Mouse (Mus musculus): ENCODE measurements around the gene Heatr1. TPM values are rescaled to one million over a fixed set of nuclear protein-coding genes. Genes with fewer than 3 reads are reported as not detected.
"Not testable (repeated sequence)": the region's sequence is repeated elsewhere in the genome, so short reads cannot be mapped to it uniquely, and the experiment has no call there.

Gene Heatr1
- polyA plus RNA-seq, 1 experiment: 29.1 TPM

DNA sequence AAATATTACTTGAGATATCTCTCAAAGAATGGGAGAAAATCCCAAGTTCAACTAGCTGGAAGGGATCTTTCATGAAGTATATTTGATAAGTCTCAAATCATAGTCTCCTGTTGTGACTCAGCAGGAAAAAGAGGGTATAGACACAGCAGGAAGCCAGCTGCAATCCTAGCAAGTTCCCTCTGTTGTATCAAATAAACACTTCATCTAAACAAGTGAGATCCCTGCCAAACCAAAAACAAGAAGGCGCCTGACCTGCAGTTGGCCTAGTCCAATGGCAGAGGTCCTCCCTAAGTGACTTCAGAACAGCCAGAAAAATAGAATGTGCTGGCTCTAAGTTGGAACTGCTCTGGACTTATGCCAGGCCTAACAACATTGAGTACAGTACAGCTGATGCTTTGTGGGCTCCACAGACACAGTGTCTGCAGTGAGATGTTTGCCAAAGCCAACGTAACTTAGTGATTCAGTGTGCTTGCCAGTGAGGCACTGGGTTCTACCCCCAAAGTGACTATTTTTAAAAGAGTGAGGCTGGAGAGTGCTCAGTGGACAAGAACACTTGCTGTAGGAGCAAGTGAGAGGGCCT, 47.3 kb downstream of the Heatr1 start:
- no peak overlapping the region for H3K4me3 ChIP-seq (ENCODE audit: insufficient read depth, low read length)
- TF ChIP-seq CTCF (IDR thresholded peaks at IDR 0.05; ENCODE audit: borderline replicate concordance, insufficient read depth, low read length) (no peak), POLR2A (IDR thresholded peaks at IDR 0.05; ENCODE audit: low read depth, low read length) (no peak)
- no peaks in the 10 kb centered on the region for H3K4me1 ChIP-seq (ENCODE audit: control insufficient read depth, insufficient read depth, low read length)
- H3K27ac ChIP-seq (ENCODE audit: insufficient read depth, low read length): no peak overlapping the region

DNA sequence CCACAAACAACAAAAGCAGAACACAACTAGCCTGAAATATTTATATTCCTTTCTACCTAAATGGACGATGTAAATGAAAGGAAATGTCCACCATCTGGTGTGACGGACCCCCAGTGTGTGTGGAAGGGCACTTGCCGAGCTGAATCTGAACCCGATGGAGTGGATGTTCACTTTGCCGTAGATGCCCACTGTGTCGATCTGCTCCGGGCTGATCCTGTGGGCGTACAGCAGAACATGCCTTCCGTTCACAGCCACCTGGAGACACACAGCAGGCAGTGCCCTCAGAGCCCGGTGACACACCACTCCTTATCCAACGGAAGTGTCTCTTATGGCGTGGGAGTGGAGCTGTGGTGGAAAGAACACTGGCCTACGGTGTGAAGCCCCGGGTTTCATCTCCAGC, 58.3 kb downstream of the Heatr1 start:
- no peak overlapping the region for H3K27ac ChIP-seq (ENCODE audit: insufficient read depth, low read length)
- no peaks in the 10 kb centered on the region for H3K4me1 ChIP-seq (ENCODE audit: control insufficient read depth, insufficient read depth, low read length)
- no peak overlapping the region for H3K4me3 ChIP-seq (ENCODE audit: insufficient read depth, low read length)
- TF ChIP-seq POLR2A (IDR thresholded peaks at IDR 0.05; ENCODE audit: low read depth, low read length) (no peak), CTCF (IDR thresholded peaks at IDR 0.05; ENCODE audit: borderline replicate concordance, insufficient read depth, low read length) (no peak)

DNA sequence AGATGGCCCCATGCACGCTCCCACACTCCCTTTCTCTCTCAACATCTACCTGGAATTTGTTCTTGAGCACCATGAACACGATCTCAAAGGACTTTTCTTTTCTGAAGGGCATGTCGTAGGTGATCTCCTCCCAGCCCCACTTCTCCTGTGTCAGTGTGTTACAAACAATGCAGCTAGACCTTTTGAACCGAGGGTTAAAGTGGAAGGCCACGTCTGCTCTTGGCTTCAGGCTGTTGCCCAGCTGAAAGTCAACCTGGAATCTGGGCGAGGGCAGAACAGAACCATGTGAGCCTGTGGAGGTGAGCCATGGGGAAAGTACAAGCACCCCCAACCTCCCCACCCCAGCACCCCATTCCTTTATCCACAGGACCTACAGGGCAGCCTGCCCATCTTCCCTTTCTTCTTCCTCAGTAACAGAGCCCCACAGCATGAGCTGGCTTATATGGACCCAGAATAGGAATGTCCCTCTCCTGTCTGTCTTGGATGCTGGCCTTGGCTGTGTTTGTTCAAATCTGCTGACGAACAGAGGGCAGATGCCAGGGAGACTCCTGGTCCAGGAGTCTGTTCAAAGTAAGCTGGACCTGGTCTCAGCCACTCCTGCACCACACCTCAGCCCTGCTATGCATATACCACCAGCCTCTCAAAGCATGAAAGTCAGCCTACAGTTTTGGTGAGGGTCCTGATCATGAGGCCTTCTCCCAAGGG, 60.0 kb downstream of the Heatr1 start:
- Histone ChIP-seq H3K4me3 (ENCODE audit: insufficient read depth, low read length) (no peak overlapping the region), H3K4me1 (ENCODE audit: control insufficient read depth, insufficient read depth, low read length) (no peaks in the 10 kb centered on the region), H3K27ac (ENCODE audit: insufficient read depth, low read length) (no peak overlapping the region)
- TF ChIP-seq CTCF (IDR thresholded peaks at IDR 0.05; ENCODE audit: borderline replicate concordance, insufficient read depth, low read length) (no peak), POLR2A (IDR thresholded peaks at IDR 0.05; ENCODE audit: low read depth, low read length) (no peak)

DNA sequence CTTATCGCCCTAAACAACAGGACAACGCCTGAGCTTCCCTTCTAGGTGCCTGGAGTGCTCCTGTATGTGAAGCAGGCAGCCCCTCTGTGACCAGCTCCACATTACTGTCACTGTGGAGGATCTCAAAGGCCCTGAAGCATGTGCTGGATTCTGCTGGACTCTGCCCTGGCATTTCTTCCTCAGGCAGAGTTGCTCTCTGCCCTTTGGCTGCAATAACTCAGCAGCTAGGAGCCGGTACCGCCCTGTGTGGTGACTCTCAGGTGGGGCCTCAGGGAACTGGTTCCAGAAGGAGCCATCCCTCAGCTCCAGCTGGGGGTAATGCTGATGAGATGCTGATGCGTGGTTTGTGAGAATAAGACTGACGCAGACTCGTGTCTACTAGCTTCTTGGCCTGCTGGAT, 61.9 kb downstream of the Heatr1 start:
- Histone ChIP-seq H3K4me1 (ENCODE audit: control insufficient read depth, insufficient read depth, low read length) (no peaks in the 10 kb centered on the region), H3K4me3 (ENCODE audit: insufficient read depth, low read length) (no peak overlapping the region), H3K27ac (ENCODE audit: insufficient read depth, low read length) (no peak overlapping the region)
- TF ChIP-seq CTCF (IDR thresholded peaks at IDR 0.05; ENCODE audit: borderline replicate concordance, insufficient read depth, low read length): no peak
- TF ChIP-seq POLR2A (IDR thresholded peaks at IDR 0.05; ENCODE audit: low read depth, low read length): no peak

DNA sequence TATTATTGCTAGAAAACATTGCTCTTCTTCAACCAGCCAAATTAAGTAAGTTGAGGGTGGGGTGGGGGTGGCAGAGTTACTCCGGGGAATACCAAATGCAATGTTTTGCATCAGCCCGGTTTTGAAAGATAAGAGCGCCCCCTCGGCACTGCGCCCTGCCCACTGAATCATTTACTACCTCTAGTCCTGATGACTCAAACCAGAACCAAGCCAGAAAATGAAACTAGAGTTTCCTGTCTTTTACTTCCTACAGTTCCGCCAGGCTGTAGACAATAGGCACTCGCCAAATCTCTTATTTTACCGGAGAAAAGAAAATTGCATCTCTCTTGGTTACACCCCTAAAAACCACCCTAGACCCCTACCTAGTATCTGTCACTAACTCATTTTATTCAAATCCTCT, 65.6 kb downstream of the Heatr1 start:
- Histone ChIP-seq H3K27ac (ENCODE audit: insufficient read depth, low read length) (peak overlapping the region; percentile 83), H3K4me3 (ENCODE audit: insufficient read depth, low read length) (peak overlapping the region; percentile 93), H3K4me1 (ENCODE audit: control insufficient read depth, insufficient read depth, low read length) (no peaks in the 10 kb centered on the region)
- TF ChIP-seq POLR2A (IDR thresholded peaks at IDR 0.05; ENCODE audit: low read depth, low read length) (peak; percentile 47; the same call in 1 of the 2 replicates), CTCF (IDR thresholded peaks at IDR 0.05; ENCODE audit: borderline replicate concordance, insufficient read depth, low read length) (0 out of 2 replicates have a peak, but pooled peaks have one; percentile 10)

DNA sequence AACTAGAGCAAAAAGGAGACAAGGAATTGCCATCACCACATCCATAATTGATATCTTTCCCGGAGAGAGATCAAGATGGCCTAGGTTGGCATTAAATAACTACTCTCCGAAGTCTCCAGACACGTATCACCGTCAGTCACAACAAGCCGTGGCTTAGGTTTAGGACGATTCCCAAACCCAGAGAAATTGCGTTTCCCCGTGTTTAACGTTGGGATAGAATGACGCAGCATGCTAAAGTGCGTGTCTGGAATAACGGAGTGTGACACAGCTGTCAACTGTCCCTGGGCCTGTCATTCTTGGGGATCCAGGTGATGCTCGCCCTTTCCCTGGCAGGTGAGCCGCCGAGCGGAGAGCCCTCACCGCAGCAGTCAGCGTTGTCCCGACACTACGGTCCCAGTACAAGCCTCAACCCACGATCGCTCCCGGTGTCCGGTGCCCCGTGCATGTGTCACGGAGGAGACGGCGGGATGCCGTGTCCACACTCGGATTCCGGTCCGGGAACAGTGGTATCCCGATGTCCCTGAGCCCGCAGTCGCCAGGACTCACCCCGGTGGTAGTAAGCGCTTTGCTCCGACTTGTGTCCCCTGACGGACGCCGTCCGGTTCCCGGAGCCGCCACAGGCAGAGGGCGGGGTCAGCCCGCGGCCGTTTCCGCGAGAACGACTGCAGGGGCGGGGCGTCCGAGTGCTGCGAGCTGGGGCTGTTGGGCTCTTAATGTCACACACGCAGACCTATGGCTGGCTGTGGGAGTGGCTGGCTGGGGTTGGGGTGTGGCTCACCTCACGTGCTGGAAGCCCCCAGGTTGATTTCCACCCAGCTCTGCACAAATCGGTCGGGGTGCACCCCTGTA, 66.3 kb downstream of the Heatr1 start:
- no peak for TF ChIP-seq CTCF (IDR thresholded peaks at IDR 0.05; ENCODE audit: borderline replicate concordance, insufficient read depth, low read length)
- TF ChIP-seq POLR2A (IDR thresholded peaks at IDR 0.05; ENCODE audit: low read depth, low read length): peak; percentile 72
- H3K4me3 ChIP-seq (ENCODE audit: insufficient read depth, low read length): peak overlapping the region; percentile 93
- H3K27ac ChIP-seq (ENCODE audit: insufficient read depth, low read length): peak overlapping the region; percentile 83
- H3K4me1 ChIP-seq (ENCODE audit: control insufficient read depth, insufficient read depth, low read length): no peaks in the 10 kb centered on the region

DNA sequence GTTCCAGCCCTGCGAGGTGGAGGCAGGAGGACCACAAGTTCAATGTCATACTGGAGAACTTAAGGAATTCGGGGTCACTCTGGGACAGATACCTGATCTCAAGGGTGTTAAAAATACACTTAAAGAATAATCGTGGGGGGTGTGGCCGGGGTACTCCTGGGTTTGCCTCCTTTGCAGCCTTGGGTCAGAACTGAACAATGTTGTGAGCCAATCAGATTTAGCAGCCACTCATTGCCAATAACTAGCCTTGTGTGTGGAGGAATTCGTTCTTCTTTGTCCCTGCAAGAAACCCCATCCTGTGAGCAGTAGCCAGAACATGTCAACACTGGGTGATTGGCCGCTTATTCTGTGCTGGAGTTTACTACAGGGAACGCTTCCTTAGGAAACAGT, 66.9 kb downstream of the Heatr1 start:
- TF ChIP-seq POLR2A (IDR thresholded peaks at IDR 0.05; ENCODE audit: low read depth, low read length) (no peak; the same call in 1 of the 2 replicates), CTCF (IDR thresholded peaks at IDR 0.05; ENCODE audit: borderline replicate concordance, insufficient read depth, low read length) (no peak)
- H3K27ac ChIP-seq (ENCODE audit: insufficient read depth, low read length): 0 out of 2 replicates have a peak overlapping the region, but pooled peaks have one; percentile 10
- no peaks in the 10 kb centered on the region for H3K4me1 ChIP-seq (ENCODE audit: control insufficient read depth, insufficient read depth, low read length)
- peak overlapping the region; percentile 93 for H3K4me3 ChIP-seq (ENCODE audit: insufficient read depth, low read length)

DNA sequence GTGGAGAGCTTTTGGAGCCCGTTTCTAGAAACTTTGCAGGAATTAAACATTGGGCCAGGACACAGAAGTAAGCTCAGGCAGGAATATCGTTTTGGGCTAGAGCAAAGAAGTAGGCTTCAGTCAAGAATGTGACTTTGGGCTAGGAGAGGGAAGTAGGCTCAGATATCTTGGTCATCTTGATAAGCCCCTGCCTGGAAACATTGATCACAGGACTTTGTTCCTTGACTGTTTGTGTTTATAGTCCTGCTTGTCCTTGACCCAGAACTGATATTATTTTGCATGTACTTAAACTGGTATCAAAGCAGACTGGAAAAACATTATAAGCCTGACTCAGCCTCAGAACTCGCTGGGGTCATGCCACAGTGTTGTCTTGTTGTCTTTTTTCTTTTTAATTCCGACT, 67.8 kb downstream of the Heatr1 start:
- no peak overlapping the region for H3K27ac ChIP-seq (ENCODE audit: insufficient read depth, low read length)
- no peaks in the 10 kb centered on the region for H3K4me1 ChIP-seq (ENCODE audit: control insufficient read depth, insufficient read depth, low read length)
- no peak for TF ChIP-seq POLR2A (IDR thresholded peaks at IDR 0.05; ENCODE audit: low read depth, low read length)
- TF ChIP-seq CTCF (IDR thresholded peaks at IDR 0.05; ENCODE audit: borderline replicate concordance, insufficient read depth, low read length): no peak
- no peak overlapping the region for H3K4me3 ChIP-seq (ENCODE audit: insufficient read depth, low read length)

DNA sequence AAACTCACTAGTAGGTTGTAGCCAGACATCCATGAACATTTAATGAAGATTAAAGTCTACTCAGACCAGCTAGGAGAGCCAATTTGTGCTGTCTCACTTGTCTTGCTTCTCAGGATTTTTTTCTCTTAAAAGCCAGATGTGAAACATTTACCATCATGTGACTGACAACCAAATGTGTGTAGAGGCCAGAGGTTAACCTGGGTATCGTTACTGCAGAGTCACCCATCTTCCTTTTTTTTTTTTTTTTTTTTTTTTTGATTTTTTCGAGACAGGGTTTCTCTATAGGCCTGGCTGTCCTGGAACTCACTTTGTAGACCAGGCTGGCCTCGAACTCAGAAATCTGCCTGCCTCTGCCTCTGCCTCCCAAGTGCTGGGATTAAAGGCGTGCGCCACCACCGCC, 69.3 kb downstream of the Heatr1 start:
- not testable (repeated sequence) for H3K4me3 ChIP-seq (ENCODE audit: insufficient read depth, low read length); H3K4me1 ChIP-seq (ENCODE audit: control insufficient read depth, insufficient read depth, low read length); H3K27ac ChIP-seq (ENCODE audit: insufficient read depth, low read length)

DNA sequence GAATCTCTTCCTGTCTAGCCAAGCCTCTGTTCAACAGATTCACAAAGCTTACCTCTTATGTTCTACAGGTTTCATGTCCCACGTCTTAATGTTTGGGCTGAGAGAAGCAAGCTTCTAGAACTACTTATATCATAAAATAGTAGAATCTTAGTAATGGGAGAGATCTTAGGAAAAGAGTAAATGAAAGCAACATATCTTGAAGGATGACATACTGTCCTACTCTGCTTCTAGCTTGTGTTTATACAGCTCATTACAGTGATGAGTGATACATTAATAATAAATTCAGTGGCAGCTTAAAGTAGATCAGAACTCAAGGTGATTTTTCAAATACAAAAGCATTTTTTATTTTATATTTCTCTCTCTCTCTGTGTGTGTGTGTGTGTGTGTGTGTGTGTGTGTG, 70.0 kb downstream of the Heatr1 start, which contains the start of gene Lgals8:
Gene Lgals8, minus strand, starts transcription at position 101 of the 400 bp plus-strand sequence.
- no peaks in the 10 kb centered on the region for H3K4me1 ChIP-seq (ENCODE audit: control insufficient read depth, insufficient read depth, low read length)
- TF ChIP-seq CTCF (IDR thresholded peaks at IDR 0.05; ENCODE audit: borderline replicate concordance, insufficient read depth, low read length): no peak
- no peak for TF ChIP-seq POLR2A (IDR thresholded peaks at IDR 0.05; ENCODE audit: low read depth, low read length)
- no peak within 1 kb of the TSS for H3K4me3 ChIP-seq (ENCODE audit: insufficient read depth, low read length)
- H3K27ac ChIP-seq (ENCODE audit: insufficient read depth, low read length): no peak within 1 kb of the TSS

All from embryonic fibroblast, embryonic 13.5 days (primary cell).